Mouse (Mus musculus) yolk sac, embryonic 10.5 days (tissue): Measurements from ENCODE around the gene Pdzrn4.
A peak's percentile ranks its signal among the peaks of the same experiment; 100 is the strongest.

Experiments used
- DNase-seq: peaks from one replicate; pipeline ENCODE4 v3.0.0-alpha.2; 2017; ENCODE audit warnings: low spot score

Gene Pdzrn4

GRCm38 (mm10) chr15:92500276-92500838 lies 103.7 kb downstream of the Pdzrn4 start:
- no peak for DNase-seq

GRCm38 (mm10) chr15:92502797-92503196 lies 106.1 kb downstream of the Pdzrn4 start:
- DNase-seq = no peak

DNA sequence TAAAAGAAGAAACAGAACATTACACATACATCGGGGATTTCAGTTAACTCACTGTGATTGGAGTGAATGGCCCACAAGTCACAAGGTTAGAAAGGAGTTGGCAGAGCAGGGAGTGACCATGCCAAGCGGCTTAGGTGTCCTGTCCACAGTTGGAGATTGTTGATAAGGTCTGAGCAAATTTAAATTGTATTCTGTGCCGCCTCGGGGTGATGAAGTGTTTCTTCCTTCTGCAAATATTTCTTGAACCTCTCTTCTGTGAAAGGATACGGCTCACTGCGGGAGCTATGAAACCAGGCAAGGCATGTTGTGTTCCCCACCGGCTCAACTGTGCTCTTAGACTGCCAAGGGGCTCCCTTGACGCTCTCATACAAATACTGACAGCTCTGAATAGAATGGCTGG lies 112.7 kb downstream of the Pdzrn4 start:
- no peak for DNase-seq

GRCm38 (mm10) chr15:92515651-92516050 lies 119.0 kb downstream of the Pdzrn4 start:
- DNase-seq = no peak

DNA sequence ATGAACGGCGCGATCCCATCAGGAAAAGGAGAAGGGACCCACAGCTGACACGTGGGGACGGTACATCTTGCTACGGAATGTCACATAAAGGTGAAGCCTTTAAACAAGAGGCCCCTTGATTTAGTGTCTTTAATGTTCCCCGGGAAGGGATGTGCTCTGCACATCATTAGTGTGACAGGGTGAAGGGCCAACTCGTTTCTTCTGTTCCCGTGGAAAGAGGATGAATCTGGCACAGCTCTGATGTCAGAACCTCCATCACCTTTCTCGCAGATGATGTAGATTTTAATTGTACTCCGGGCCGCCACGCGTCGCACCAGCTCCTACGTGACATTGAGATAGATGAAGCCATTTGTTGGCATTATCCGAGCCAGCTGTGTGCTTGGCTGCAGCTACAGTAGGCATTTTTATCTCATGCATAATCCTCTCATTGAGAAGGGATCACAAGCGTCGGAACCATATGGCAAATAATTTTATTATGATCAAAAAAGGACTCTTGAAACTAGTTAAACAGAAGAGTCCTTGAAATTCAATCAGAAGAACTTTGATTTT lies 124.1 kb downstream of the Pdzrn4 start:
- DNase-seq = no peak

GRCm38 (mm10) chr15:92521686-92522085 lies 125.0 kb downstream of the Pdzrn4 start:
- DNase-seq = no peak

DNA sequence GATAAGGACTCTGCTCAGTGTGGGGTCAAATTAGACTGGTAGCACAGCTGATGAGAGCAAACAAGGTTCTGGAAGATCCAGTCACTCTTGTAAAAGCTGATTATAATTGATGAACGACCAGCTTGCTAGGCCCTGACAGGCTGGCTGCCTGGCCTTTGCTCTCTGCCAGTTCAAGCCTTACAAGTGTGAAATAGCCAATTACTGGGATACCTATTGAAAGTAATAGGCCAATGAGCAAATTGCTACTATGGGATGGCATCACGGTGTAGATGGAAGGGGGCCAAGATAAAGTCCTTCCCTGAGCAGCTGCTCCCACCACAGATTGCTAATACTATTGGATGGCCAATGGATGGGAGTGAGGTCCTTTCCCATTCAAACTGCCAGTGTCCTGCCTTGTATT lies 128.2 kb downstream of the Pdzrn4 start:
- no peak for DNase-seq

GRCm38 (mm10) chr15:92525416-92525815 lies 128.7 kb downstream of the Pdzrn4 start:
- no peak for DNase-seq

DNA sequence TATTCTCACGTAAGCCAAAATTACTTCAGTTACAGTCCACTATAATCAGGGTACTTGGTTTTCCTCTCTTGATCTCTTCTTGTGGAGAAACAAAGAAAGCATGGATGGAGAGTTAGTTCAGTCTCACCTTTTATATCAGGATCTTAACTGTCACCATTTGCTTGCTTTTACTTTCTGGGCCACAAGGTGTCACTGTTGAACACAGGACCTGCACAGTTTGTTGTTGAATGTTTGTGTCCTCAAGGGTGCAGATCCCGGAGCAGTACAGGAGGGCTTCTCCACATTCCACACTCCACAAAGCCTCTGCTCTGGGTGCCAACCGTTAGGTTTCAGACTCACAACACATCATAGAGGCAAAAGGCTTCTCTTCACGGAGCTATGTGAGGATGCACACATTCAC lies 130.1 kb downstream of the Pdzrn4 start:
- DNase-seq = peak; percentile 7

DNA sequence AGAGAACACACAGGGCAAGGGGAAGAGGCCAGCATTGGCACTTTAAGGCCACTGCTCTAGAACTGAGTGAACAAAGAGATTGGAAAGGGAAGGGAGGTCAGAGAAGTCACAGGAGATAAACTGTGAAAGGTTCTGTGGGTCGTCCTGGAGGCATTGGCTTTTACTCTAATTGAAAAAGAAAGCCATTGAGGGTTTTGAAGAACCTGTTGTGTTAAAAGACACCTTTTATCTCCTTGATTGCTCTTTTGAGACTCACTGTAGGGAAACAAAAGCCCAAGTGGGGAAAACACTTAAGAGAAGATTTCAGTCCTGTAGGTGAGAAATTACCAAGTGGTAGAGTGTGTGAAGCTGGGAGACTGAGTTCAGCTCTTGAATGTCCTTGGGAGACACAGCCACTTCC lies 146.6 kb downstream of the Pdzrn4 start:
- DNase-seq = no peak

DNA sequence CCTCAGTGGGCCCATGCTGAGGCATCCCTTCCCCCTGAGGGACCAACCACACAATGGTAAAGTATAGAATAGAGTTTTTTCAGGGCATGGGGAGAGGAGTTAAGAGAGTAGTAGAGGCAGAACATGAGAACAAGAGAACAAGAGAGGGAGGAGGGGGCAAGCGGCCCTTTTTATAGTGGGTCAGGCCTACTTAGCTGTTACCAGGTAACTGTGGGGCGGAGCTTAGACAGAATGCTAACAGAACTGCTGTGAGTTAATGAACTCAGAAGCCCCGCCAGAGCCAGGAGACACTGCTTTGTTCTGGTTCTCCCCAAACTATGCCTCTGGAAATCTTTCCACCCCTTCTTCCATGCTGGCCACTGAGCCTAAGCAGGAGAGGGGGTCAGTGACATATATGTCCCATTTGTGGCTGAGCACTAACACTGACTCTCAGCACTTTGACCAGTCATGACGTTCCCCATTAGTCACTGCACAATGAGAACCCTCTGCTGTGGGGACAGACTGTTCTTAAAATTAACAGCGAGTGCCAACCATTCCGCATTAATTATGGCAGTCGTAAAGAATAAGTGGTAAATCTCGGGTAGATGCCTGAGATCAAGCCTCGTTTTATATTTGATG lies 150.7 kb downstream of the Pdzrn4 start:
- no peak for DNase-seq

GRCm38 (mm10) chr15:92555012-92555574 lies 158.4 kb downstream of the Pdzrn4 start:
- no peak for DNase-seq

GRCm38 (mm10) chr15:92555716-92556115 lies 159.0 kb downstream of the Pdzrn4 start:
- no peak for DNase-seq

GRCm38 (mm10) chr15:92558592-92558991 lies 161.9 kb downstream of the Pdzrn4 start:
- DNase-seq = no peak

- no peak for DNase-seq
Observed at GRCm38 (mm10) chr15:92562149-92562548, 165.5 kb downstream of the Pdzrn4 start.

DNA sequence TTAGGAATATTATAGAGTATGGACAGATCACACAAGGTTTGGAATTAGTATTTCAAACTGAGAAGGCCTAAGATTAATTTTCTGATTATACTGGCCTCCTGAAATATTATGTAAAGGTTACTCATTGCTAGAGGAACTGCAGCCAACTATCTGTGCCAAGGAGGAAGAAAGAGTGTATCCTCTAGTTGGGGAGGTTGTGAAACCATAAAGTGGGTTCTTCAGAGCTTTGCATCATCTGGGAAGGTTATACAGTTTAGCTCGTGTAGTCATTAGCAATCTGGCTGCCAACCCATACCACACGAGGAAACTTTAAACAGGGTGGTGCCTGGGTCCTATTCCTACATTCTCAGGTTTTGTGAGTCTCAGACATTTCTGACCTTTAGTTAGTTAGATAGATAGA lies 166.9 kb downstream of the Pdzrn4 start:
- no peak for DNase-seq

- DNase-seq = no peak
Observed at GRCm38 (mm10) chr15:92570526-92571243, 174.0 kb downstream of the Pdzrn4 start.

GRCm38 (mm10) chr15:92571244-92571539 lies 174.5 kb downstream of the Pdzrn4 start:
- no peak for DNase-seq

DNA sequence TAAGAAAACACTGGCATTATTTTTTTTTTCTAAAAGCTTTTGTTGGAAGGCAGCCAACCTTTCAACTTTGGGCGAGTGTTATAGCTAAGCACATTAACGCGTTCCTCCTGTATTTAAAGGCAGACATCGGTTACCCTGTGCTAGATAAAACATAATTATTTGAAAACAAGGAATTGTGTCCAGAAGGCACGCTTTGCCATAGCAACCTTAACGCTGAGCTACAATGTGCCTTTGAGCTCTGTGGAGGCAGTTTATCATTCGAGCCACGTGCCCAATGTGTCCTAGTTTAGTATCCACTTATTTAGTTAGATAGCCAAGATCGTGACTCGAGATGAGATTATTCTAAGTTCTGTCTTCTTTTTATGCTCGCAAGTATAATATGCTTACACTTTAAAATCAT lies 180.8 kb downstream of the Pdzrn4 start:
- no peak for DNase-seq

- DNase-seq = no peak
Observed at GRCm38 (mm10) chr15:92580217-92580616, 183.5 kb downstream of the Pdzrn4 start.

DNA sequence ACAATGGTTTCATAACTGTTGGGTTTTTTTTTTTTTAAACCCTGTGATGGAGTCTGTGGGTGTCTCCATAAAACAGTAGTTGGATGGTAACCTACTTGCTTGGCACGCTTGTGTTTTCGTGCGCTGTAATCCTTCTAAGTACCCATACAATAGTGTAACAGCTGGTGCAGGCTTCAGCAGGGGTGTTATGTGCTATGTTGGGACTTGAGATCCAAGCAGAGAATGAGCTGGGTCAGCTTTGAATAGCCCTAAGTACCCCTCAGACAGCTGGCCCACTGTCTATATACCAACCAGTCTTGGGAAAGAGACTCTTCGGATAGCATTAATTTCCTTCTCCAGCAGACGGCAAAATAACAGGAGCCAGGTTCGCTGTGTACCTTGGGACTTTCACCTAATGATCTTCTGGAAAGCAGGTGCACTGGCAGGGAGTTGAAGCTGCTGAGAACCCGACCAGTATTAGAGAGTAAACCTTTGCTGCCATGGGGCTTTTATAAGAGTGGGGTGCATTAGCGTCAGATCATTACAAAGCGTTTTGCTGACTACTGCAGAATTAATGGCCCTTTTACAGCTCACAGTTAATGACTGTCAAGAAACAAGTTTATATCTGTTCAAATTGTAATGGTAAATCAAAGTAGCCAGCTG lies 184.2 kb downstream of the Pdzrn4 start:
- no peak for DNase-seq

DNA sequence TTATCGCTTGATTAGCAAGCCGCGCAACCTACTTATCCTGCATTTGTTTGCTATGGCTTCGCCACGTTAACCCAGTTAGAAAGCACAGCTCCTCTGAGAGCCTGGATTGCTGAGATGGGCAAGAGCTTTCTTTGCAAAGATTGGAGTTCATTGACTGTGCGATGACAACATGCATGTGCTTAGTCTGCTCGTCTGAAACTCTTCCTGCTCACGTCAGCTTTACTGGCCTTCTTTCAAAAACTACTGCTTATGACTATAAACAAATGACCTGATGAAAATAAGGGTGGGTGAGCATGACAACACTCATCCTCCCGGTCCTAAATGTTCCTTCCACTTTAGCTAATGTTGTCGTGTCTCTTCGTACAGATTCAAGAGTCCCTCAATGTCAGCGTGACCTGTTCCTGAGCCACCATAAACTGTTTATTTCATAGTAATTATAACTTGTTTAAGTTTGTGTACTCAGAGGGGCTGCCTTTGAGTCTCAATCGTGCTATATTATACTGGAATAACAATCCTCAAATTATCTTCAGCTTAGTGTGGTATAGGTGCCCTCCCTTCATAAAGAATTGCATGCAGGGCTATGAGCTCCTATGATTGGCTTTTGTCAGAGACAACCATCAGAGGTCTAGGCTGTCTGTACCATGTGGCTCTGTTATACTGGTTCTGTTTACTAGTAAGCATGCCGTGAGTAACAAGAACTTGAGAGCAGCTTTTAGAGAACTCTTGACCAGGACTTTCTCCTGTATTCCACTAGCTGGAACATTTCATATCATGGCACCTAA lies 187.9 kb downstream of the Pdzrn4 start:
- DNase-seq = no peak
